ENCODE assay signal across 8 mouse cellular contexts in the genomic region with DNA sequence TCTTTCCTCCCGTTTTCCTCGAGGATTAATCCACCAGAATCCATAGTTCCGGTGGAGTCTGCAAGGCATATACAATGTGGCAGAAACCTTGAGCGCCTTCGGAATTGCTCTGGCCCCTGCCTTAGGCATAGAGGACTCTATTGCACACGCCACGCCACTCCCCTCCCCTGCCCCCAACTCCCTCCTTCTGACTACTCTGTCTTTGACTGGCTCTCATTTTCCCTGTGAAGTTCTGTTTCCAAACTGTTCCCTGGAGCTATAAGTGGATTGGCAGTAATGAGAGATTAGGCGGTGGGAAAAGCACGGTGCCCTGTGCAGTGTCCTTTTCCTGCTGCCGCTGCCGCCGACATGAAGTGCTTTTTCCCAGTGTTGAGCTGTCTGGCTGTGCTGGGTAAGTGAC. TPM values are rescaled to one million over a fixed set of nuclear protein-coding genes. Genes with fewer than 3 reads are reported as not detected.
DNase-seq lines count a peak whose midpoint lies in the region; ATAC-seq and TF ChIP-seq lines count a peak whose summit lies in the region.

No protein-coding gene starts in this region.

- no peak for TF ChIP-seq CTCF in kidney, adult 2 months (conservative IDR thresholded peaks at IDR 0.05; ENCODE audit: insufficient read depth, insufficient read length, low read depth, low read length)
- TF ChIP-seq CTCF in kidney, postnatal 0 days (IDR thresholded peaks at IDR 0.05; ENCODE audit: low read depth) = no peak

- 0 out of 2 replicates have a peak, but pooled peaks cover 3% of the 10 kb centered on the region for H3K4me1 ChIP-seq in kidney, adult 2 months (ENCODE audit: control insufficient read depth, insufficient read depth, low read length)
- peaks cover 61% of the 10 kb centered on the region for H3K4me1 ChIP-seq in forebrain, embryonic 13.5 days
- H3K4me1 ChIP-seq in kidney, postnatal 0 days (replicated peaks; ENCODE audit: insufficient read depth, low read length) = peaks cover 12% of the 10 kb centered on the region

- H3K27ac ChIP-seq in kidney, adult 2 months (ENCODE audit: insufficient read depth, low read depth, low read length) = no peak overlapping the region
- H3K27ac ChIP-seq in forebrain, embryonic 13.5 days = peak overlapping the region; percentile 2; the same call in 1 of the 2 replicates
- no peak overlapping the region for H3K27ac ChIP-seq in kidney, postnatal 0 days

- peak; percentile 39 for DNase-seq in kidney, adult 2 months
- DNase-seq in kidney, postnatal 10 days = no peak
- peak; percentile 68 for DNase-seq in kidney, postnatal 0 days (ENCODE audit: low spot score)
- no peak for DNase-seq in urinary bladder, postnatal 36 days (ENCODE audit: low spot score in 2 of 2)
- DNase-seq in right cerebral cortex, postnatal 4 days = no peak
- DNase-seq in cerebellum, postnatal 4 days (ENCODE audit: low spot score in 2 of 2) = no peak

- H3K27me3 ChIP-seq in kidney, adult 2 months (replicated peaks; ENCODE audit: control insufficient read depth, insufficient read depth, low read length) = no peaks in the 10 kb centered on the region
- H3K27me3 ChIP-seq in forebrain, embryonic 13.5 days = peaks cover 14% of the 10 kb centered on the region; the same call in 1 of the 2 replicates
- no peaks in the 10 kb centered on the region for H3K27me3 ChIP-seq in kidney, postnatal 0 days (ENCODE audit: insufficient read depth, low read length)

- peak; percentile 44 for ATAC-seq in forebrain, embryonic 13.5 days
- no peak for ATAC-seq in kidney, postnatal 0 days (replicated peaks; ENCODE audit: low FRiP score, low read depth)
- peak; percentile 26; the same call in 1 of the 2 replicates for ATAC-seq in megakaryocyte progenitor cell, adult 5-6 weeks (replicated peaks; ENCODE audit: poor library complexity)

- H3K4me3 ChIP-seq in kidney, adult 2 months (ENCODE audit: insufficient read depth, low read depth, low read length) = peak overlapping the region; percentile 67
- H3K4me3 ChIP-seq in forebrain, embryonic 13.5 days = peak overlapping the region; percentile 80
- peak overlapping the region; percentile 92 for H3K4me3 ChIP-seq in kidney, postnatal 0 days (replicated peaks; ENCODE audit: low read depth, low read length)

- no peak for TF ChIP-seq POLR2A in kidney, adult 2 months (IDR thresholded peaks at IDR 0.05; ENCODE audit: low read depth, low read length)

- no peaks in the 10 kb centered on the region for H3K9me3 ChIP-seq in forebrain, embryonic 13.5 days (replicated peaks)
- H3K9me3 ChIP-seq in kidney, postnatal 0 days (replicated peaks; ENCODE audit: low read length) = no peaks in the 10 kb centered on the region

- H3K4me2 ChIP-seq in forebrain, embryonic 13.5 days = peak overlapping the region; percentile 89
- H3K4me2 ChIP-seq in kidney, postnatal 0 days (ENCODE audit: low read length) = peak overlapping the region; percentile 100

- 12% methylated on average over 12 of the region's 12 CpGs for WGBS in kidney, adult 2 months
- WGBS in forebrain, embryonic 13.5 days = 0% methylated on average over 12 of the region's 12 CpGs
- WGBS in kidney, postnatal 0 days = under 1% methylated on average over 12 of the region's 12 CpGs

- peak overlapping the region; percentile 88 for H3K9ac ChIP-seq in forebrain, embryonic 13.5 days
- peak overlapping the region; percentile 86; the same call in 1 of the 2 replicates for H3K9ac ChIP-seq in kidney, postnatal 0 days (ENCODE audit: low read depth, low read length)

- no peaks in the 10 kb centered on the region for H3K36me3 ChIP-seq in kidney, adult 2 months (ENCODE audit: control insufficient read depth, insufficient read depth, low read length)
- H3K36me3 ChIP-seq in forebrain, embryonic 13.5 days (ENCODE audit: poor library complexity, severe bottlenecking) = no peaks in the 10 kb centered on the region
- no peaks in the 10 kb centered on the region for H3K36me3 ChIP-seq in kidney, postnatal 0 days (ENCODE audit: insufficient read depth, low read length)

RNA-seq across cellular contexts. Expression of a gene that starts 1.2 kb away (rescaled TPM):
- 2.6 and 2.9 TPM in 2 replicates for polyA plus RNA-seq in kidney, adult 2 months (2012; rRNA removed)
- polyA plus RNA-seq in forebrain, embryonic 13.5 days (2015; fragmentation: Nextera tagmentation; extraction: Ambion mirVana) = 39.7 and 42.2 TPM in 2 replicates
- 15.3 and 16.9 TPM in 2 replicates for polyA plus RNA-seq in kidney, postnatal 0 days (2015; fragmentation: Nextera tagmentation; extraction: Ambion mirVana)
- total RNA-seq in megakaryocyte progenitor cell, adult 5-6 weeks (2015) = 0.68 and 1.1 TPM in 2 replicates
- 1.1 and 1.3 TPM in 2 replicates for total RNA-seq in megakaryocyte progenitor cell, adult 5-6 weeks (2017)

Comparison
In these comparisons a context has a peak if more than half of its experiments do, and no peak if none do; other contexts are left out.
1. DNase-seq: peak in kidney, adult 2 months (single experiment) and kidney, postnatal 0 days (single experiment); none in kidney, postnatal 10 days (single experiment), urinary bladder, postnatal 36 days (0 of 2), right cerebral cortex, postnatal 4 days (single experiment) and cerebellum, postnatal 4 days (0 of 2).
2. Peak in every context shown above with its lines, with median percentiles within 50 percentile points of each other: H3K4me3 ChIP-seq.